Mouse (Mus musculus): ENCODE results near the gene 4930402H24Rik.

DNA sequence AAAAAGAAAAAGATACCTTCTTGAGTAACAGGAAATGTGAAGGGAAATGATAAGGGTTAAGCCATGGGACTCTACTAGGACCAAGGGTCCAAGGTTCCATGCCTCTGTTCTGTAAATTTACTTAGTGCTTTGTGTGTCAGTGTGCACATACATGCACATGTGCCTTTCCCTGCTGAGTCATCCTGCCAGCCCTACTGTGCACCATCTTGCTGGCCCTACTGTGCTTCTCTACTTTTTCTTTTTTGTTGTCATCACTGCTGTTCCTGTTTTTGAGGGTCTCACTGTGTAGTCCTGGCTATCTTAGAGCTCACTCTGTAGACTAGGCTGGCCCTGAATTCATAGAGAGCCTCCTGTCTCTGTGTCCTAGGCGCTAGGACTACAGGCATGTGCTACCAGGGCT is 178.5 kb downstream of the 4930402H24Rik start:
- TF ChIP-seq CTCF (IDR thresholded peaks at IDR 0.05; ENCODE audit: low read depth, low read length) (no peak), TAL1 (conservative IDR thresholded peaks at IDR 0.05; ENCODE audit: low read depth, low read length) (no peak), GATA1 (IDR thresholded peaks at IDR 0.05; ENCODE audit: borderline replicate concordance, low read length) (no peak), POLR2AphosphoS5 (IDR thresholded peaks at IDR 0.05; ENCODE audit: insufficient replicate concordance, low read depth, low read length) (no peak)
